Mouse (Mus musculus) yolk sac, embryonic 10.5 days (tissue): Measurements from ENCODE around the gene Gse1.

ENCODE experiments used
- DNase-seq: peaks from one replicate; pipeline ENCODE4 v3.0.0-alpha.2; 2017; ENCODE audit warnings: low spot score

The Gse1 gene

DNA sequence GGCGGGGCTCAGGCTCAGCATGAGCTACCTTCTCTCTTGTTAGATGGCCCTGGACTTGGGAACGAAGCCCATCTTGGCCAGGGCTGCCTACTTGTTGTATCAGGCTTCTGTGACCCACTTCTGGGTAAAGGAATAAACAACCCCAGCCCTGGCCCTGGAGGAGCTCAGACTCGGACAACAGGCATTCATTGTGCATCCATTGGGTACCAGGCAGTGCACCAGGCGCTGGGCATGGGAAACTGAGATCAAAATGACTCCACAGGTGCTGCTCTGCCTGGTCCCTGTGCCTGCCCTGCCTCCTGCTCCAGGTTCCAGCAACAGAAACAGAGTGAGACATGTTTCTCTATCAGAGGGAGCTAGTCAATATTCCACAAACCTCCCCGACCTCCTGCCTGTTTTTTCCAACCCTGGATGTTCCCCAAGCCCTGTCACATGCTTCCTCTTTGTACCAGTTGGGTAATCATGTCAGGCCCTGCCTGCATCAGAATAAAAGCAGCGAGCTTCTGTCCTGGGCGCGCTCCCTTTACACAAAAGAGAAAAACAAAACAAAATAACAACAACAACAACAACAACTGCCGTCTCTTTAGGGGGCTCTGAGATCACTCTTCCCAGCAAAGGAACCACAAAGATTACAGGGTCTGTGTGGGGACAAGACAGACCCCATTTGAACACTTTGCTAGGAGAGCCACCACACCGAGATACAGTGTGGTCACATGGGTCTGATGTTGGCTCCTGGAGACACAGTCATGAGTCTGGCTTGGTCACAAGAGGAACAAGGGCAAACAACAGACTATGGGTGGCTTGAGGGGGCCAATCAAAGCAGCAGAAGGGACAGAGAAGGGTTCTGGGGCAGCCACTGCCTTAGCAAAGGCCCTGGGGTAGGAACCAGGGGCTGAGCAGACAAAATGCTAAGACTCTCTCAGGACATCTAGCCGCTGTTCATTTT lies 391.3 kb downstream of the Gse1 start:
- peak; percentile 52 for DNase-seq

DNA sequence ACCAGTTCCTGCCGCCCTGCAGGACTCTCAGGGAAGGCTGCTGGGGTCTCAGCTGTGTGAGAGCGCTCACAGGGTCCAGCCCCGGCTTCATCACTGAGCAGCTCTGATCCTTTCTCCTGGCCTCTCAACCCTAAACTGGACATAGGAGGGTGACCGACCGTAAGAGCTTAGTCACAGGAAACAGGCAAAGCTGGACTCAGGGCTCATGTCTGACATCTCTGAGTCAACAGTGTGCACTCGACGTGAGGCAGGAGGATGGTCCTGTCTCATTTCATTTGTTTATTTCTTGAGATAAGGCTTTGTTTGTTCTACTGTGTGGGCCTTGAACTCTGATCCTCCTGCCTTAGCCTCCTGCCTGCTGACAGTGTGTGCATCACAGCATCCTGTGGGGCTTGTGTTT lies 392.2 kb downstream of the Gse1 start:
- DNase-seq = peak; percentile 84

DNA sequence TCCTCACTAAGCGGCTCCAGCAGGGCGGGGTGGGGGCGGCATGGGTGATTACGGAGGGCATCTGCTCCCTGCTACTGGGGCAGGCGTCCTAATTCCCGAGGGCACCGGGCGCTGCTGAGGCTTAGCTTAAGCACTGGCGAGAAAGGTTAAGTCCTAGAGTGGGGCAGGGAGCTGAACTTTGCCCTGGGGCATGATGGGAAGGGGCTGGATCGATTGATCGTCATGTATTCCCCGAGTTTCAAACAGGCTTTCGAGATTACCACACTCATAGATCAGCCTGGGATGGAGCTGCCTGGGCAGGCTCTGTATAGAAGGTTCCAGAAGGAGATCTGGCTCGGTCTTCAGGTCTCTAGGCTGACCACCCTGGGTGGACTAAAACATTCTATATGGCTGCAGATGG lies 393.9 kb downstream of the Gse1 start:
- DNase-seq = no peak

DNA sequence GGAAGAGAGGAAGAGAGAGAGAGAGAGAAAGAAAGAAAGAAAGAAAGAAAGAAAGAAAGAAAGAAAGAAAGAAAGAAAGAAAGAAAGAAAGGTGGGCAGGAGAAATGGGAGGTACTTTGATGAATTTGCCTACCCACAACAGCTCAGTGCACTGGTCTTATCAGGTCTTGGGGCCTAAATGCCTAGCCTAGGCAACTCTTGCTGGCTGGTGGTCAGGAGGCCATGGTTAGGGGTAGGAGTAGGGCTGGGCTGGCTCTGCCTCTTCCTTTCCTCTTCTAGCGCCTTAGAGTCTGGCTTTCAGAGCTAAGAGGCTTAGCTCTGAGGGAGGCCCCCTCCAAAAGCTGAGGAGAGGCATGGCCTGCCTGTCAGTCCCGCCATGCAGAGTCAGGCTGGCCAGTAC lies 395.4 kb downstream of the Gse1 start:
- DNase-seq = no peak

DNA sequence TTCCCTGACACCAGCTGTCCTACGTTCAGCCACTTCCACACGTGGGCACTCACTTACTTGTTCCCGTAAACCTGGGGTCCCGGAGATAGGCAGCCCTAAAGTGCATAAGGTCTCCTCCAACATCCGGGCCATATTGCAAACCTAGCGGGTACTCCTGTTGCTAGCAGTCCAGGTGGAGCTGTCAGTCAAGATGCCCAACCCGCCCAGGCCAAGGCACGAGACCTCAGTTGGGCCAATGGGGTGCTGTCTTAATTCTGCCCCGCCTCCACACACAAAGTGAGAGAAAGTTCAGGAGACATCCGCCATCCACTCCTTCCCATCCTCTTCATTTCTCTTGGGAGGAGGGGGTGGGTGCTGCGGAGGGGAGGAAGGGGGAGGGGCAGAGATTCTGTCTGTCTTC lies 398.2 kb downstream of the Gse1 start:
- no peak for DNase-seq

DNA sequence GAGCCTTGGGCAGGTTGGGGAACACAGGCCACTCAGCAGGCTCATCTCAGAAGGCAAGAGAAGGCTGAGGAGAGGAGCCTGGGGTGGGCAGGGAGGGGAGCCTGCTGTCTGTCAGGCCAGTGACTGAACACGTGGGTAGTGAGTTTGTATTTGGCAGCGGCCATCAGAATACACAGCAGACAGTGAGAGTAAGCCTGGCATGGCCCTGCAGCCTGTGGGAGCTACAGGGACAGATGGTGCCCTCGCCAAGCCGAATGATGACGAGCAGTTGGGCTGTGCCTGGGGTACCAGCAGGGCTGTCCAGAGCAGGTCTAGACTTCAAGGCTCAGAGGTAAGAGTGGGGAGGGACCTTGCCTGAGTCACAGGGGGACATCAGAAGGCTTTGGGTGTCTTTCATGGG lies 399.0 kb downstream of the Gse1 start:
- DNase-seq = no peak

DNA sequence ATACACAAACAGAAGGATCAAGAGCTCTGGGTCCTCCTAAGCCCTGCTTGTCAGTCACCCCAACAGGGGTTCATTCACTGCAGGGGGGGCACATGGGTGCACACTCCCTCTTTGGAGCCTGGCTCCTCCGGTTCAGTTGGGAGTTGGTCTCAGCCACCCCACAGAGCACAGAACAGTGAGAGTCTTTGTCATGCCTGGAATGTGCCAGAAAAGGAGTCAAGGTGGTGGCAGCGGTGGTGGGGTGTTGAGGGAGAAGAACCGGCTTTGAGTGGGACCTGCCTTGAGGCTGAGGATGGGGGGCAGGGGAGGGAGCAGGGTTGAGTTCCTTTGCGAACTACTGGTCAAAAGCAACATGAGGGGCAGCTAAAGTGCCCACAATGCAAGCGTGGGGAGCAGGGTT lies 401.8 kb downstream of the Gse1 start:
- DNase-seq = no peak

DNA sequence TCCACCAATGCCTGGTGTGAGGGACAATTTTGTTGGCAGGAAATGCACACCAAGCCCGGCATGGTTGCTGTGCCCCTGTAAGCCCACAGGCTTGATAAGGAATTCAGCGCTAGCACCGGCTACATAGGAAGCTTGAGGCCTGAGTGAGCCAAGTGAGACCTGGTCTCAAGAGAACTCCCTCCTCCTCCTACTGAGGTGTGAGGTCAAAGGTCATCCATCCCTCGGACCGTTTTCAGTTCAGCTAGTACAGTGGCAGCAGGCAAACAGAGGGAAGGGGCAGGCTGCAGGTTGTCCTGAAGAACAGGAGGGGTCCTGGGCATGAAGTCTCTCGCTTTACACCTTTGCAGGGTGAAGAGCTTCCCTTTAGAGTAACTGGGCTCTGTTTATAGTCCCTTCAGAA lies 402.6 kb downstream of the Gse1 start:
- peak; percentile 36 for DNase-seq
